Mouse (Mus musculus) lung, postnatal 25 days (tissue): ENCODE data around the gene Tmem223.
"Not testable (repeated sequence)": the region's sequence is repeated elsewhere in the genome, so short reads cannot be mapped to it uniquely, and the experiment has no call there.

Experiments
- DNase-seq: peaks from one replicate; pipeline ENCODE4 v3.0.0; 2022; ENCODE audit warnings: low spot score

Gene Tmem223

GRCm38 (mm10) chr19:8770567-8771270 is at the start of gene Tmem223:
TSS of gene Tmem223 (plus strand) at chr19:8770996.
- DNase-seq = peak; percentile 82

- DNase-seq = no peak
Observed at GRCm38 (mm10) chr19:8721378-8721777, 49.4 kb upstream of the Tmem223 start.

DNA sequence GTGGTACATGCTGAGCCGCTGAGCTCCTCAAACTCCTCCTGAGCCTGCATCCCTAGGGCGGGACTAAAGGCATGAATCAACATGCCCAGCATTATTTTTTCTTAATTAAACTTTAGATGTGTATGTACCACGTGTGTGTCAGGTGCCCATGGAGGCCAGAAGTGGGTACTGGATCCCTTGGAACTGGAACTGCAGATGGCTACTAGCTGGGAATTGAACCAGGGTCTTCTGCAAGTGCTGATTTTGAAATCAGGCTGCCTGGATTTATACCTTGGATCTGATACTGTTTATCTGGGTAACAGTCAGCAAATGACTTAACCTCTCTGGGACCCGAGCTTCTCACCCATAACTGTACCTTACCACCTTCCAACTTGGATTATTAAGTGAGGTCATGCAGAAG is 48.8 kb upstream of the Tmem223 start:
- no peak for DNase-seq

GRCm38 (mm10) chr19:8722559-8722906 is 48.3 kb upstream of the Tmem223 start:
- DNase-seq = no peak

- peak; percentile 99 for DNase-seq
Observed at GRCm38 (mm10) chr19:8722907-8723573, 47.8 kb upstream of the Tmem223 start, which contains the start of gene Slc3a2. TSS of gene Slc3a2 (minus strand) at chr19:8723369.

GRCm38 (mm10) chr19:8723574-8724346 is 47.0 kb upstream of the Tmem223 start:
- DNase-seq = no peak

GRCm38 (mm10) chr19:8724392-8724791 is 46.4 kb upstream of the Tmem223 start:
- DNase-seq = no peak

- DNase-seq = no peak
Observed at GRCm38 (mm10) chr19:8725081-8725613, 45.6 kb upstream of the Tmem223 start.

GRCm38 (mm10) chr19:8726609-8727390 is 44.0 kb upstream of the Tmem223 start:
- DNase-seq = no peak

DNA sequence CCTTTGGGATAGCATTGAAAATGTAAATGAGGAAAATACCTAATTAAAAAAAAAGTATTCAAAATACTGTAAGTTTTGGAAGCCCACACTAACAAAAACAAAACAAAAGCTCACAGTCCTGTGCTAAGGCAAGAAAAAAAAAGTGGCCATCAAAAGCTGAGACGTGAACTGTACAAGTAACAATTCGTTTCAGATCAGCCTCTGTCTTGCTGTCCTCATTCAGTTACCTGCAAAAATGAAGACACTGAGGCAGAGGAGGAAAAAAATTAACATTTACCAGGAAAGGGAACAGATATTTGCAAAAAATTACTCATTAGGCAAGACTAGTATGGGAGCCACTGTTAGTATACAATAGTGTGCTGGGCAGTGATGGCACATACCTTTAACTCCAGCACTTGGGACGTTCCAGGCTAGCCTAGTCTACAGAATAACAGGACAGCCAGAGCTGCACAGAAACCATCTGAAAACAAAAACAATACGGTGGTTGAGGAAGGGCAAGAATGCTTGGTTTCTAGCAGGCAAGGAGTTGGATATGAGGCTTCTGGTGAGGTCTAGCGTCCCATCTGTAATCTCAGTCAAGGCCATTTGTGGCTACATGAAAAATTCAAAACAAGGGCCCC is 43.2 kb upstream of the Tmem223 start:
- DNase-seq = no peak

DNA sequence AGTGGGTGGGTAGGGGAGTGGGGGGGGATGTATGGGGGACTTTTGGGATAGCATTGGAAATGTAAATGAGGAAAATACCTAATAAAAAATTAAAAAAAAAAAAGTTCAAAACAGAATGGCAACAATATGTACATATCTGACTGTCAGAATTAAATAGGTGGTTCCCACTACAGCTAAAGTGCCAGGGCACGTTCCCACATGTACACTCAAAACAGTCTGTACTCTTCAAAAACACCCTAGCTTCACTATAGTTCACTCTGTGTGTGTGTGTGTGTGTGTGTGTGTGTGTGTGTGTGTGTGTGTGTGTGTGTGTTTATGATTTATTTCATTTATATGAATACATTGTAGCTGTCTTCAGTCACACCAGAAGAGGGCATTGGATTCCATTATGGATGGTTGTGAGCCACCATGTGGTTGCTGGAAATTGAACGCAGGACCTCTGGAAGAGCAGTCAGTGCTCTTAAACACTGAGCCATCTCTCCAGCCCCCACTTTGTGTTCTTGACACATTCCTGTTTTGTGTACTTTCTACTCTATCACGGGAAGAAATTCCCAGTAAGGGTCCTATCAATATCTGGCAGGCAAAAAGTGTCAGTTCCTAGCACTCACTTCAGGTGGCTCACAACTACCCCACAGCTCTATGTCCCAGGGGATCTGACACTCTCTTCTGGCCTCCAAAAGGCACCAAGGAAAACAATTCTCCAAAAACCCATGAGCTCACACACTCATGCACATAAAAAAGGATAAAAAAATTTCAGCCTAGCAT is 42.3 kb upstream of the Tmem223 start:
- not testable (repeated sequence) for DNase-seq

- no peak for DNase-seq
Observed at GRCm38 (mm10) chr19:8734334-8734733, 36.5 kb upstream of the Tmem223 start.

DNA sequence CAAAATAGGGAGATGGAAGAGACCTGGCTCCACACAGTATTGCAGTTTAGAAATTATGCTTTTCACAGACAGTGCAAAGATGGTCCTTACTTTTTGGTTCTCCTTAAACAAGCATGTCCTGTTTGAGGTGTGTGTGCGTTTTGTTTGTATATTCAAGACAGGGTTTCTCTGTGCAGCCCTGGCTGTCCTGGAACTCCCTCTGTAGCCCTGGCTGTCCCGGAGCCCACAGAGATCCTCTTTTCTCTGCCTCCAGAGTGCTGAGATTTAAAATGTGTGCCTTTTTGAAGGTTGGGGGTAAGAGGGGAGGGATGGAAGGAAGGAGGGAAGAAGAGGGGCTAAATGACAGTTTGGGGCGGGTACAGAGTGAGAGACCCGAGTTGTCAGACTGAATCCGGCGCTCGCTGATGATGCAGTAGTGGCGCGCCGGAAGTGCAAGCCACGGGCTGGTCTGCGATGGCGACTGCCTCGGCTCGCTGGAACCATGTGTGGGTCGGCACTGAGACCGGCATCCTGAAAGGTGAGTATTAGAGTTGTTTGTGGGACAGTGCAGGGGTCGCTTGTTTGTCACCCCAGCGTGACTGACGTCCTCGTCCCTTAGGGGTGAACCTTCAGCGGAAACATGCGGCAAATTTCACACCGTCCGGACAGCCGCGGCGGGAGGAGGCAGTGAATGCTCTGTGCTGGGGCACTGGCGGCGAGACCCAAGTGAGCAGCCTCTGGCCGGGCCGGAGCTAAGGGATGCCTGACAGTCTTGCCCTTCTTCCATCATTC is 35.2 kb upstream of the Tmem223 start, which contains the start of gene Wdr74:
Gene Wdr74, plus strand, starts transcription at position 439 of the 771 bp plus-strand sequence.
- DNase-seq = peak; percentile 93

GRCm38 (mm10) chr19:8736160-8736467 is 34.7 kb upstream of the Tmem223 start:
- no peak for DNase-seq

GRCm38 (mm10) chr19:8738911-8739310 is 31.9 kb upstream of the Tmem223 start:
- DNase-seq = no peak

- DNase-seq = no peak
Observed at GRCm38 (mm10) chr19:8739646-8740045, 31.1 kb upstream of the Tmem223 start.

DNA sequence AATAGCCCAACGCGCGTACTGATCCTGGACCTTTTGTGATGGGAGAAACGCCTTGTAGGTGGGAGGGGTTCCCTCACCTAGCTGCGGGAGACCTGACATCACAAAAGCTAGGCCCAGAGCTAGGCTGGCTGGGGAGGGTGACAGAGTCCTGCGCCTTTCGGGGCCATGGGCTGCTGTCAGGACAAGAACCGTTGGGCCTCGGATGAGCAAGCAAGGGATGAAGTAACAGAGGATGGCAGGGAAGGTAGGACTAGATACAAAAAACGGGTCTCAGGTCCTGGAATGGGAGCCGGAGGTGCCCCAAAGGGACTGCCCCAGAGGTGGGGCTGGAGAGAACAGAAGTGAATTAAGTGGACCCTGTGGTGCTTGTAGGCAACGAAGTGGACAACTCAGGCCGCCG is 30.2 kb upstream of the Tmem223 start, which contains the start of gene 1700092M07Rik:
Gene 1700092M07Rik, plus strand, starts transcription at position 116 of the 400 bp plus-strand sequence.
- DNase-seq = no peak

GRCm38 (mm10) chr19:8741243-8741869 is 29.4 kb upstream of the Tmem223 start, which contains the start of gene Stx5a:
TSS of gene Stx5a (plus strand) at chr19:8741413.
- peak; percentile 98 for DNase-seq

GRCm38 (mm10) chr19:8742176-8742575 is 28.6 kb upstream of the Tmem223 start:
- DNase-seq = no peak
